Mouse (Mus musculus) bone marrow macrophage, adult 2 months (primary cell): ENCODE measurements around the gene Qpctl.

Experiments
- CTCF ChIP-seq: IDR thresholded peaks from 2 replicates; pipeline ENCODE4 v1.5.1; 2012; ENCODE audit warnings: low read depth, mild to moderate bottlenecking, low read length, moderate library complexity
- POLR2A ChIP-seq: IDR thresholded peaks from 2 replicates; pipeline ENCODE4 v1.6.1; 2012; ENCODE audit warnings: mild to moderate bottlenecking, low read depth, low read length, borderline replicate concordance

- TF ChIP-seq CTCF, result no peak
- no peak for TF ChIP-seq POLR2A
Observed at GRCm38 (mm10) chr7:19094826-19095750, 54.0 kb downstream of the Qpctl start.
